Mouse (Mus musculus) forebrain, embryonic 11.5 days (tissue): ENCODE data around the gene Snph. TPM values are rescaled to one million over a fixed set of nuclear protein-coding genes. Genes with fewer than 3 reads are reported as not detected.

ENCODE experiments used
- ATAC-seq: fragments of 200-750 bp; cut with Nextera tagmentation; replicated peaks from 2 replicates; pipeline ENCODE4 v1.8.0; 2017; ENCODE audit warnings: moderate TSS enrichment; ENCODE audit not compliant: low FRiP score
- DNase-seq: peaks from one replicate; pipeline ENCODE4 v3.0.0-alpha.2; 2017; ENCODE audit warnings: low spot score
- H3K27ac ChIP-seq: fragments of 300-500 bp; sonication (generic); 2 replicates; pipeline ENCODE4 v1.5.1; 2014; ENCODE audit warnings: low read depth, low read length
- H3K27me3 ChIP-seq: fragments of 300-500 bp; sonication (generic); 2 replicates; pipeline ENCODE4 v1.6.1; 2014; ENCODE audit warnings: mild to moderate bottlenecking, low read length, mixed read lengths; ENCODE audit not compliant: control insufficient read depth, insufficient read depth
- H3K36me3 ChIP-seq: fragments of 300-500 bp; sonication (generic); 2 replicates; pipeline ENCODE4 v1.6.1; 2014; ENCODE audit warnings: mild to moderate bottlenecking, low read length, moderate library complexity, mixed read lengths; ENCODE audit not compliant: control insufficient read depth, insufficient read depth
- H3K4me1 ChIP-seq: fragments of 300-500 bp; sonication (generic); replicated peaks from 2 replicates; pipeline ENCODE4 v1.6.1; 2014; ENCODE audit warnings: low read length, mixed read lengths; ENCODE audit not compliant: control insufficient read depth, insufficient read depth
- H3K4me2 ChIP-seq: fragments of 300-500 bp; sonication (generic); 2 replicates; pipeline ENCODE4 v1.6.1; 2014; ENCODE audit warnings: low read depth, mild to moderate bottlenecking, low read length, moderate library complexity, mixed read lengths; ENCODE audit not compliant: severe bottlenecking
- H3K4me3 ChIP-seq: fragments of 300-500 bp; sonication (generic); 2 replicates; pipeline ENCODE4 v1.5.1; 2014; ENCODE audit warnings: low read depth, low read length
- H3K9ac ChIP-seq: fragments of 300-500 bp; sonication (generic); 2 replicates; pipeline ENCODE4 v1.6.1; 2014; ENCODE audit warnings: low read length
- H3K9me3 ChIP-seq: fragments of 300-500 bp; sonication (generic); 2 replicates; pipeline ENCODE4 v1.6.1; 2016; ENCODE audit warnings: low read length, mixed read lengths; ENCODE audit not compliant: control insufficient read depth
- WGBS: fragments of 180-500 bp; shearing (Covaris S2); extraction: QIAGEN DNeasy Blood & Tissue Kit; methylation state at CpG from one replicate; pipeline ENCODE4 v1.1.7; 2014; 5-methylcytosine and 5-hydroxymethylcytosine counted together
- polyA plus RNA-seq: library from polyadenylated mRNA; unstranded; fragments of >200 nt; fragmentation: Nextera tagmentation; extraction: Ambion mirVana; gene quantifications from 2 replicates; pipeline ENCODE4 v1.2.1, GENCODE M21; 2014

The Snph gene
- polyA plus RNA-seq, 1 experiment from 2014 or later = 2.4 TPM

DNA sequence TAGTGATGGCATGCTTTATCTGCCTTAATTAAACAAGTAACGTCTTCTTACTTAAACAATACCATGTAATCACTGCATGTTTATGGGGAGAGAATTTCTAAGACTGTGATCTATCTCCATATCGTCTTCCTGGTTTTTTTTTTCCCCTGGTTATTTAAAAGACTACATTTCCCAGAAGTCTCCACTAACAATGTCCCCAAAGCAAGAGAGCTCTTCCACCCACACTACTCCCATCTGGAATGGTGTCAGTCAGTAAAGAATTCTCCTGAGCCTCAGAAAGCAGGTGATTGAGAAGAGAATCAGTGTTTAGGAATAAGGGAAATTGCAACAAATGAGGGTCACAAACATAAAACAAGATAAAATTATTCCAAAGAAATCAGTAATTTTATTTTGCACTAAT lies 2.5 kb upstream of the Snph start:
- Histone ChIP-seq H3K27me3 (peaks cover 8% of the 10 kb centered on the region; the same call in 1 of the 2 replicates), H3K36me3 (no peaks in the 10 kb centered on the region), H3K9me3 (no peaks in the 10 kb centered on the region), H3K9ac (no peak overlapping the region), H3K27ac (no peak overlapping the region), H3K4me1 (peaks cover 2% of the 10 kb centered on the region; the same call in 1 of the 2 replicates), H3K4me3 (no peak overlapping the region), H3K4me2 (no peak overlapping the region)
- DNase-seq (no peak), ATAC-seq (no peak)
- 34% methylated on average over 2 of the region's 2 CpGs for WGBS

DNA sequence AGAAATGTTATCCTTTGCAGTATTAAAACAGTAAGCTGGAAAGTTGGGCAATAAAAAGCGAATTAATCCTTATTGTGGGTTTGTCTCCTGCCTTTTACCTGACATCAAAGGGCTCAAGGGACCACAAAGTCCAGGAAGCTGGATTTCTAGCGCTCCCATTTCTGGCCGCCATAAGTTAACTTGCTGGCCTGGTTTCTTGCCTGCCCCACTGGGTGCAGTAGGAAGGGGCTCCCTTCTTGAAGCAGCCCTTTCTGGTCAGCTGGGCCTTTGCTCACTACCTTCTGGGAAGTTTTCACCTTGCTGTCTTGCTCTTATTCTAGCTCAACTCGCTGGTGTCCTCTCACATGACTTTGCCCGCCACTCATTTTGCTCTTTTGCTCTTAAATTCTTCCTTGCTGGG lies 589 bp upstream of the Snph start:
- H3K4me3 ChIP-seq = no peak overlapping the region
- WGBS = 36% methylated on average over 5 of the region's 5 CpGs
- no peaks in the 10 kb centered on the region for H3K36me3 ChIP-seq
- no peak overlapping the region for H3K9ac ChIP-seq
- H3K27ac ChIP-seq = no peak overlapping the region
- H3K4me1 ChIP-seq = peaks cover 2% of the 10 kb centered on the region; the same call in 1 of the 2 replicates
- H3K27me3 ChIP-seq = peaks cover 8% of the 10 kb centered on the region; the same call in 1 of the 2 replicates
- ATAC-seq = no peak
- DNase-seq = no peak
- H3K9me3 ChIP-seq = no peaks in the 10 kb centered on the region
- peak overlapping the region; percentile 95; the same call in 1 of the 2 replicates for H3K4me2 ChIP-seq

DNA sequence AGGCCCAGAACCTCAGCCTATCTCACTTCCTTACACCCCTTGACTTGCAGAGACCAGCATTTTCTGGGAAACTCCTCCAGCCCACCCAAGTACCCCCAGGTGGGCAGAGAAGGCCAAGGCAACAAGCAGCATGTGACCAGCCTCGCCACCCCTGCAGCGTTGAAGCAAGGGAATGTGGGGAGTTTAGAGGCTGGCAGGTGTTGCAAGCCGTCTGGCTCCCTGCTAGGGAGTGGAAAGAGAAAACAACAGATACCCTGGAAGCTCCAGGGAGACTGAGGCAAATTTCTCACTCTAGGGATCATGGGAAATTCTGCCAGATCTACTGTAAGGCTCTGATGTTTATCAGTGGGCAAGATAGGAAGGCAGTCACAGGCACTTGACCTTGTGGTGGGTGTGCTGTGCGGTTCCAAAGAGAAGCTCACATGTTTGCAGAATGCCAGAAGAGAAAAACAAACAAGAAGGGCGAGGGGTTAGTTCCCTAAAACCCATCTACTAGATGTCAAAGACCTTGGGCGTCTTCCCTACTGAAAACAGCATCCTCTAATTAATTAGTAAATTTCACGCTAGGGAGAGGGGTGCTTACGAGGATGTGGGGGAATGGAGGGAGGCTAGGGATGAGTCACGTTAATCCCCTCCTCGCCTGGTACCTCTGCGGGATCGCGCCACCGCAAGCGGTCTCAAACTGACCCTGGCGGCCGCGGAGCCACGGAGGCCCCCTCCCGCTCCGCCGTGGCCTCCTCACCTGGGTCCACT lies 811 bp downstream of the Snph start:
- peak overlapping the region; percentile 95 for H3K4me2 ChIP-seq
- ATAC-seq (peak; percentile 0; the same call in 1 of the 2 replicates), DNase-seq (no peak)
- no peaks in the 10 kb centered on the region for H3K36me3 ChIP-seq
- H3K9ac ChIP-seq = peak overlapping the region; percentile 71
- peak overlapping the region; percentile 62 for H3K4me3 ChIP-seq
- H3K27ac ChIP-seq = no peak overlapping the region
- H3K4me1 ChIP-seq = peaks cover 2% of the 10 kb centered on the region; the same call in 1 of the 2 replicates
- no peaks in the 10 kb centered on the region for H3K9me3 ChIP-seq
- 3% methylated on average over 19 of the region's 22 CpGs for WGBS
- H3K27me3 ChIP-seq = peaks cover 8% of the 10 kb centered on the region; the same call in 1 of the 2 replicates

DNA sequence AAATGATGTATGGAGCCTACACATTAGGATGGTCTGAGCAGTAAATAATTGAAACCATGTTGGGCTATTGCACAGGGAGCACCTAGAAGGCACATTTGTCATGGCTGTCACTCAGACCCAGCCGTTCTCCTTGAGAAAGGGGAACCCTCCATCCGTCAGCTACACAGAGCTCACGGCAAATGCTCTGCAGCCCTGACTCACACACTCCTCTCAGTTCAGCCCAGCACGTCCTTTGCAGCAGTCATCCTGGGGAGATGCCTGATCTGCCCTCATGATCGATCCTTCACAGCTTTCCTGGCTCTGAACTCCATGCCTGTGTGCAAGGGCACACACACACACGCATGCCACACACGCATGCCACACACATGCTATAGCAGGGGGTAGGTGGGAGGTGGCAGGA lies 3.1 kb downstream of the Snph start:
- 82% methylated on average over 7 of the region's 7 CpGs for WGBS
- H3K9ac ChIP-seq = no peak overlapping the region
- ATAC-seq = no peak
- H3K36me3 ChIP-seq = no peaks in the 10 kb centered on the region
- peaks cover 2% of the 10 kb centered on the region; the same call in 1 of the 2 replicates for H3K4me1 ChIP-seq
- H3K4me3 ChIP-seq = no peak overlapping the region
- H3K27ac ChIP-seq = no peak overlapping the region
- no peak for DNase-seq
- H3K4me2 ChIP-seq = no peak overlapping the region
- H3K9me3 ChIP-seq = no peaks in the 10 kb centered on the region
- peaks cover 8% of the 10 kb centered on the region; the same call in 1 of the 2 replicates for H3K27me3 ChIP-seq

DNA sequence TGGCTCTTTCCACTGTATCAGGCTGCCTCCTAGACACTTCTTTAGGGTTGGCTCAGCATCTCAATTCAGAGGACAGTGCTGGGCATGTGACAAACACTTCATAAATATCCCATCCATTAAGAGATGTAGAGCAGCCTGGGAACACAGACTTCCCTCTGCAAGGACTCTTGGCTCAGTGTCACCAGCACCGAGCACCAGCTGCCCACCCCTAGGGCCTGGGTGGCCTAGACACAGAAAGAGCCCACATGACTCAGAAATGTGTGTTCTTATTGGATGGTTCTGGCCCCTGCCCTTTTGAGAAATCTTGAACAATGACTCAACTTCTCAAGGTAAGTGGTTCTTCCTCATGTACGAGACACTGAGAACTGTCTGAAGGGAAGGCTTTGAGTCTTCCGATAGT lies 4.4 kb downstream of the Snph start:
- Histone ChIP-seq H3K27ac (no peak overlapping the region), H3K4me1 (peaks cover 2% of the 10 kb centered on the region; the same call in 1 of the 2 replicates), H3K4me3 (no peak overlapping the region), H3K9me3 (no peaks in the 10 kb centered on the region), H3K27me3 (peaks cover 5% of the 10 kb centered on the region; the same call in 1 of the 2 replicates), H3K9ac (no peak overlapping the region), H3K4me2 (no peak overlapping the region), H3K36me3 (no peaks in the 10 kb centered on the region)
- DNase-seq (no peak), ATAC-seq (no peak)
- WGBS = 86% methylated on average over 3 of the region's 3 CpGs

DNA sequence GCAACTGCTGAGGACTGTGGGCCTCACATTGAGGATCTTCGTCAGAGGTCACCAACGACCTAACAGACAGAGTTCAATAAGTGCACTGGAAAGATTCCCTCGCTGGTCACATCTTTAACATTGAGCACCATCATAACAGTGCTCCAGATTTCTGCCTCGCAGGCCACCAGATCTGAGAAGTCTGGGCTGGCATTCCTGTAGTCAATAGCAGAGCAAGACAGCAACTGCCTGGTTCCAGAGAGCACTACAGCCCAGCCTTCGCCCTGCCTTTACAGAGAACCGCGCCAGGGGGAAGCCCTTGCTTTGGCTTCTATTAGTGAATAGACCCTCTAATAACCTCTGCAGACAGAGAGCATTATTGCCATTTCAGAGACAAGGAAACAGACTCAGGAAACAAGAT lies 6.1 kb downstream of the Snph start:
- Histone ChIP-seq H3K4me3 (no peak overlapping the region), H3K27ac (no peak overlapping the region), H3K36me3 (no peaks in the 10 kb centered on the region), H3K4me1 (no peaks in the 10 kb centered on the region), H3K9me3 (no peaks in the 10 kb centered on the region), H3K27me3 (peaks cover 2% of the 10 kb centered on the region; the same call in 1 of the 2 replicates), H3K9ac (no peak overlapping the region), H3K4me2 (no peak overlapping the region)
- DNase-seq (no peak), ATAC-seq (no peak)
- 93% methylated on average over 7 of the region's 7 CpGs for WGBS

DNA sequence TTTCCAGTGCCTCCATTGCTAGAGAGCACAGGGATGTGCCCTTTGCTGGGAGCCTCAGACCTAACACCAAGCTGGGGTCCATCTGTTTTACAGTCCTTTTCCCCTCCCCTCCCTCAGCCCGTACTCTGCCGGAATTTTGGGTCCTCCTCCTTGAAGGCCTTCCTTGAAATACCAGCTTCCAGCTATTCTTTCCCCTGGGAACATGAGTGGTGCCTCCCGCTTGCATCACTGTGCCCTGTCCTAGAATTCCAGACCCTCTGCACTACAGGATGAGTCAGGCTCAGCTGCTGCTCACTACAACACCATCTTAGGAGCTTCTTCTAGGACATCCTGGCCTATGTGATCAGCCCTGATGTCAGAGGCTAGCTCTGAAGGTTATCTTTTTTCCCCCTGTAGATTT lies 8.6 kb downstream of the Snph start:
- Histone ChIP-seq H3K4me1 (no peaks in the 10 kb centered on the region), H3K4me3 (no peak overlapping the region), H3K9me3 (no peaks in the 10 kb centered on the region), H3K36me3 (no peaks in the 10 kb centered on the region), H3K9ac (no peak overlapping the region), H3K27me3 (no peaks in the 10 kb centered on the region; the same call in 1 of the 2 replicates), H3K4me2 (no peak overlapping the region), H3K27ac (no peak overlapping the region)
- DNase-seq (no peak), ATAC-seq (no peak)
- WGBS = 73% methylated on average over 3 of the region's 3 CpGs

DNA sequence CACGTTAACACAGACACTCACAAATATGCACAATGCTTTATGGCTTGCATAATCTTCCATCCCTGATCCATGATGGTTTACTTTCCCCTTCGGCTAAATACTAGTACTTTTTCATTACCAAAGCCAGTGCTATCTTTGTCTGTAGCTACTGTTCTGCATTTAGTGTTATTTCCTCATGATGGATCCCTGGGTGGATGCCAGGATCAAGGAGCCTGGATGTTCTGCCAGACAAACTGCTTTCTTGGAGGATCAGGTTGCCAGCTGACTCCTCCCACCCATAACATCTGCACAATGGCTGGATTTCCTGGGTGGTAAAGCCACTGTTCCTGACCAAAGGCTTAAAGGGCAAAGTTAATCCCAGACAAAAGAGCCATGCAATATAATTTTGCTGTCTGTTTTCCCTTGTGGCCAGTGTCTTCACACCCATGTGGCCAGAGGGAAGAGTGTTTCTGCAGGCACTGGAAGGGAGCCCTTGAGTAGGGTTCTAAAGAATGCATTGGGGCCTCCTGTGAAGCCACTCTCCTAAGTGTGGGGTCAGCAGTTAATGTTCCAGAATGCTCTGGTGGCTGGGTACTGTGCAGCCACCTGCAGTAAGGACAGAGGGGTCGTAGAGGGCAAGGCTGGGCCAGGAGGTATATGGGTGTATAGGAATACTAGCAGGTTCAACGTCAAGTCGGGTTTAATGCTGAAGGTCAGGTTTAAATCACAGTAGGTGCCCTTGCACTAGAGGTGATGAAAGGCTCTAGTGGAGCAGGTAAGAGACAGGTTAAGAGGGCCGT lies 15.7 kb downstream of the Snph start:
- H3K4me2 ChIP-seq = no peak overlapping the region
- DNase-seq = no peak
- no peaks in the 10 kb centered on the region for H3K9me3 ChIP-seq
- no peaks in the 10 kb centered on the region for H3K36me3 ChIP-seq
- no peak for ATAC-seq
- no peaks in the 10 kb centered on the region for H3K27me3 ChIP-seq
- H3K4me3 ChIP-seq = no peak overlapping the region
- H3K27ac ChIP-seq = no peak overlapping the region
- 76% methylated on average over 6 of the region's 6 CpGs for WGBS
- H3K4me1 ChIP-seq = no peaks in the 10 kb centered on the region
- H3K9ac ChIP-seq = no peak overlapping the region
